Mouse (Mus musculus) lung, postnatal 0 days (tissue): Measurements from ENCODE around the gene Asic1. TPM values are rescaled to one million over a fixed set of nuclear protein-coding genes. Genes with fewer than 3 reads are reported as not detected.

ENCODE experiments used
- ATAC-seq: fragments of 200-750 bp; cut with Nextera tagmentation; 2 replicates; pipeline ENCODE4 v1.8.0; 2017; ENCODE audit warnings: moderate library complexity
- DNase-seq: peaks from one replicate; pipeline ENCODE4 v3.0.0-alpha.2; 2016; ENCODE audit warnings: low spot score
- H3K27ac ChIP-seq: fragments of 300-500 bp; sonication (generic); 2 replicates; pipeline ENCODE4 v1.5.1; 2014; ENCODE audit warnings: antibody characterized with exemption, mild to moderate bottlenecking, low read length, mixed read lengths
- H3K27me3 ChIP-seq: fragments of 300-500 bp; sonication (generic); replicated peaks from 2 replicates; pipeline ENCODE4 v1.6.1; 2014; ENCODE audit warnings: low read length, mixed read lengths; ENCODE audit not compliant: insufficient read depth
- H3K36me3 ChIP-seq: fragments of 300-500 bp; sonication (generic); 2 replicates; pipeline ENCODE4 v1.6.1; 2014; ENCODE audit warnings: low read length, mixed read lengths; ENCODE audit not compliant: insufficient read depth
- H3K4me1 ChIP-seq: fragments of 300-500 bp; sonication (generic); 2 replicates; pipeline ENCODE4 v1.6.1; 2014; ENCODE audit warnings: antibody characterized with exemption, low read depth, low read length, mixed read lengths; ENCODE audit not compliant: insufficient read depth
- H3K4me2 ChIP-seq: fragments of 300-500 bp; sonication (generic); replicated peaks from 2 replicates; pipeline ENCODE4 v1.6.1; 2014; ENCODE audit warnings: low read depth, mild to moderate bottlenecking, low read length, moderate library complexity, mixed read lengths
- H3K4me3 ChIP-seq: fragments of 300-500 bp; sonication (generic); 2 replicates; pipeline ENCODE4 v1.5.1; 2014; ENCODE audit warnings: low read depth, low read length
- H3K9ac ChIP-seq: fragments of 300-500 bp; sonication (generic); replicated peaks from 2 replicates; pipeline ENCODE4 v1.6.1; 2014; ENCODE audit warnings: low read depth, mild to moderate bottlenecking
- H3K9me3 ChIP-seq: fragments of 300-500 bp; sonication (generic); 2 replicates; pipeline ENCODE4 v1.6.1; 2016; ENCODE audit warnings: low read length, mixed read lengths
- CTCF ChIP-seq: IDR thresholded peaks from 2 replicates; pipeline ENCODE4 v1.5.1; 2016; ENCODE audit warnings: antibody characterized with exemption, mild to moderate bottlenecking
- EP300 ChIP-seq: IDR thresholded peaks from 2 replicates; pipeline ENCODE4 v1.6.1; 2016; ENCODE audit warnings: antibody characterized with exemption, mild to moderate bottlenecking, control low read depth
- WGBS: fragments of 180-500 bp; shearing (Covaris S2); extraction: QIAGEN DNeasy Blood & Tissue Kit; methylation state at CpG from one replicate; pipeline ENCODE4 v1.1.7; 2014; 5-methylcytosine and 5-hydroxymethylcytosine counted together
- polyA plus RNA-seq: library from polyadenylated mRNA; unstranded; fragments of >200 nt; fragmentation: Nextera tagmentation; extraction: Ambion mirVana; gene quantifications from 2 replicates; pipeline ENCODE4 v1.2.1, GENCODE M21; 2015

Asic1 gene
- polyA plus RNA-seq, 1 experiment from 2014 or later = 1.3 TPM

DNA sequence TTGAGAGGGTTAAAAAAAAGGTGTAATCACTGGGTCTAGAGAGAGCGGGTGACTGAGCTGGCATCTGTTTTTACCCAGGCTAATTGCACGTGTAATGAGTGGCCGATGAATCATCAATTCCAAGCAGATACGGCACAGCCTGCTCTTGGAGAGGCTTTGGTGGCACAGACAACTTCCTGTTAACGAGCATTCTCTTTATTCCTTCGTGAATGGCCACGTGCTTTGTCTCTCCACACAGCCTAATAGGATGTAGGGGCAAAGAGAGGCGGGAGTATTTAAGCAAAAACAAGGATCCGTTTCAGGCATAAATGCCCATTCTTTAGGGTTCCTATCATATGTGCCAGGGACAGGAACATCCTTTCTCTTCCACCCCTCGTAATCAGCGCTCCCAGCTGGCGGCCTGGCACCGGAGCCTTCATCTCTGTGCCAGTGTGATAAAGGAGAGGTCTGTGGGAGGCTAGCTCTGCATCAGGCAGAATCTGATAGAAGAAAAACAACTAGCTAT lies 45.2 kb downstream of the Asic1 start:
- 79% methylated on average over 13 of the region's 13 CpGs for WGBS
- no peak for ATAC-seq

GRCm38 (mm10) chr15:99715982-99716746 lies 46.0 kb downstream of the Asic1 start:
- Histone ChIP-seq H3K27me3 (no peaks in the 10 kb centered on the region), H3K9me3 (no peaks in the 10 kb centered on the region), H3K36me3 (peaks cover 11% of the 10 kb centered on the region), H3K4me1 (no peaks in the 10 kb centered on the region), H3K9ac (no peak overlapping the region), H3K27ac (no peak overlapping the region), H3K4me3 (no peak overlapping the region), H3K4me2 (no peak overlapping the region)
- TF ChIP-seq CTCF (no peak), EP300 (no peak)
- peak; percentile 2; the same call in 1 of the 2 replicates for ATAC-seq
- no peak for DNase-seq
- 60% methylated on average over 11 of the region's 11 CpGs for WGBS

More for the DNA sequence above, 45.2 kb downstream of the Asic1 start:
- Histone ChIP-seq H3K27ac (no peak overlapping the region), H3K9me3 (no peaks in the 10 kb centered on the region), H3K4me2 (no peak overlapping the region), H3K4me1 (no peaks in the 10 kb centered on the region), H3K36me3 (peaks cover 18% of the 10 kb centered on the region), H3K27me3 (no peaks in the 10 kb centered on the region), H3K9ac (no peak overlapping the region), H3K4me3 (no peak overlapping the region)
- DNase-seq = no peak
- no peak for TF ChIP-seq EP300
- TF ChIP-seq CTCF = no peak

- WGBS = 88% methylated on average over 11 of the region's 12 CpGs
- H3K27me3 ChIP-seq = no peaks in the 10 kb centered on the region
- H3K9me3 ChIP-seq = no peaks in the 10 kb centered on the region
- no peak overlapping the region for H3K9ac ChIP-seq
- ATAC-seq (no peak), DNase-seq (no peak)
- no peak overlapping the region for H3K4me3 ChIP-seq
- H3K4me2 ChIP-seq = no peak overlapping the region
- H3K27ac ChIP-seq = no peak overlapping the region
- TF ChIP-seq CTCF (no peak), EP300 (no peak)
- no peaks in the 10 kb centered on the region for H3K4me1 ChIP-seq
- 0 out of 2 replicates have a peak, but pooled peaks cover 5% of the 10 kb centered on the region for H3K36me3 ChIP-seq
Measured at GRCm38 (mm10) chr15:99716814-99717213, 46.6 kb downstream of the Asic1 start.

GRCm38 (mm10) chr15:99717386-99718334 lies 47.5 kb downstream of the Asic1 start, which contains the start of gene Gpd1:
Gene Gpd1, plus strand, starts transcription at chr15:99717515.
- 47% methylated on average over 23 of the region's 26 CpGs for WGBS
- Histone ChIP-seq H3K27ac (peak within 1 kb of the TSS; percentile 26), H3K4me3 (0 out of 2 replicates have a peak within 1 kb of the TSS, but pooled peaks have one; percentile 3), H3K4me1 (no peaks in the 10 kb centered on the region), H3K27me3 (no peaks in the 10 kb centered on the region), H3K9ac (no peak within 1 kb of the TSS), H3K4me2 (peak within 1 kb of the TSS; percentile 45), H3K9me3 (no peaks in the 10 kb centered on the region), H3K36me3 (no peaks in the 10 kb centered on the region)
- TF ChIP-seq CTCF (no peak), EP300 (no peak)
- peak; percentile 69 for ATAC-seq
- DNase-seq = peak; percentile 47

GRCm38 (mm10) chr15:99718461-99719021 lies 48.4 kb downstream of the Asic1 start:
- H3K36me3 ChIP-seq = no peaks in the 10 kb centered on the region
- no peaks in the 10 kb centered on the region for H3K9me3 ChIP-seq
- WGBS = 78% methylated on average over 9 of the region's 9 CpGs
- DNase-seq (no peak), ATAC-seq (no peak)
- no peak overlapping the region for H3K4me3 ChIP-seq
- TF ChIP-seq EP300 (no peak), CTCF (no peak)
- no peak overlapping the region for H3K27ac ChIP-seq
- no peak overlapping the region for H3K9ac ChIP-seq
- H3K27me3 ChIP-seq = no peaks in the 10 kb centered on the region
- no peak overlapping the region for H3K4me2 ChIP-seq
- H3K4me1 ChIP-seq = no peaks in the 10 kb centered on the region

- ATAC-seq (no peak), DNase-seq (no peak)
- Histone ChIP-seq H3K27ac (no peak overlapping the region), H3K27me3 (no peaks in the 10 kb centered on the region), H3K9me3 (no peaks in the 10 kb centered on the region), H3K36me3 (no peaks in the 10 kb centered on the region), H3K4me1 (0 out of 2 replicates have a peak, but pooled peaks cover 8% of the 10 kb centered on the region), H3K4me2 (no peak overlapping the region), H3K9ac (no peak overlapping the region), H3K4me3 (no peak overlapping the region)
- 79% methylated on average over 8 of the region's 8 CpGs for WGBS
- TF ChIP-seq CTCF (no peak), EP300 (no peak)
Measured at GRCm38 (mm10) chr15:99719865-99720264, 49.7 kb downstream of the Asic1 start.
